Mouse (Mus musculus): ENCODE data around the gene Wdr74.

GRCm38 (mm10) chr19:8710057-8710456, 25.6 kb upstream of the Wdr74 start:
- TF ChIP-seq POLR2A (IDR thresholded peaks at IDR 0.05; ENCODE audit: borderline replicate concordance, low read depth, low read length) (no peak), CTCF (IDR thresholded peaks at IDR 0.05; ENCODE audit: low read depth, low read length) (no peak)

Measured in bone marrow macrophage, adult 2 months (primary cell).